25 mouse cellular contexts compared by ENCODE assay signal in the genomic region with DNA sequence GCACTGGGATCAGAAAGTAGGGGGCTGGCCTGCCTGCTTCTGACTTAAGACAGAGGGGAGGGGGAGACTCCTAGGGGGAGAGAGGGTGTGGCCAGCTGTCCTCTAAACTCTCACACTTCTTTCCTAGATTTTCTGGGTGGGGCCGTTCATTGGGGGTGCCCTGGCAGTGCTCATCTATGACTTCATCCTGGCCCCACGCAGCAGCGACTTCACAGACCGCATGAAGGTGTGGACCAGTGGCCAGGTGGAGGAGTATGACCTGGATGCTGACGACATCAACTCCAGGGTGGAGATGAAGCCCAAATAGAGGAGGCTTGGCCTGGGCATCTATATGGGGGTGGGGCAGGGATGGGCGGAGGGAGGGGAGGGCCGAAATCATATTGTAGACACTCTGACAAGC. TPM values are rescaled to one million over a fixed set of nuclear protein-coding genes. Genes with fewer than 3 reads are reported as not detected.
DNase-seq lines count a peak whose midpoint lies in the region; TF ChIP-seq lines count a peak whose summit lies in the region.
"Had no signal": no experiment of that assay in that cellular context is flagged by ENCODE, and none has a peak within 500 bp of the region (broad histone marks: within the 10 kb centered on the region; RNA-seq: fewer than 3 reads in every experiment).

No protein-coding gene starts in this region.

- intact Hi-C loops in heart, postnatal 14 days (cut with DNase I) = no loop called here

- 87% methylated on average over 7 of the region's 7 CpGs for WGBS in kidney, adult 2 months

- H3K27ac ChIP-seq in kidney, adult 2 months (ENCODE audit: insufficient read depth, low read depth, low read length) = no peak overlapping the region
- H3K27ac ChIP-seq: embryonic facial prominence, embryonic 12.5 days; forebrain, embryonic 12.5 days; hindbrain, embryonic 13.5 days; hindbrain, postnatal 0 days had no signal

- peaks cover 2% of the 10 kb centered on the region; the same call in 1 of the 2 replicates for H3K36me3 ChIP-seq in kidney, adult 2 months (ENCODE audit: control insufficient read depth, insufficient read depth, low read length)
- H3K36me3 ChIP-seq: embryonic facial prominence, embryonic 12.5 days; forebrain, embryonic 12.5 days; heart, embryonic 12.5 days had no signal

- TF ChIP-seq CTCF in kidney, adult 2 months (conservative IDR thresholded peaks at IDR 0.05; ENCODE audit: insufficient read depth, insufficient read length, low read depth, low read length) = no peak

- peak; percentile 88 for DNase-seq in heart, adult 11 months
- DNase-seq in heart, postnatal 14 days = no peak
- peak; percentile 3 for DNase-seq in kidney, adult 2 months
- no peak for DNase-seq in kidney, postnatal 36 days
- DNase-seq in testis, postnatal 10 days (ENCODE audit: low spot score) = peak; percentile 40
- DNase-seq in testis, postnatal 14 days (ENCODE audit: low spot score) = no peak
- DNase-seq: adrenal gland, postnatal 14 days; cerebellum, adult 11-12 months; cerebellum, adult 9-10 months; cerebellum, postnatal 25 days; forebrain, postnatal 0 days; gastrocnemius, postnatal 25 days had no signal

- no peak for TF ChIP-seq POLR2A in kidney, adult 2 months (IDR thresholded peaks at IDR 0.05; ENCODE audit: low read depth, low read length)

- peaks cover 3% of the 10 kb centered on the region; the same call in 1 of the 2 replicates for H3K4me1 ChIP-seq in kidney, adult 2 months (ENCODE audit: control insufficient read depth, insufficient read depth, low read length)
- H3K4me1 ChIP-seq: forebrain, embryonic 12.5 days had no signal

- no peak overlapping the region for H3K4me3 ChIP-seq in kidney, adult 2 months (ENCODE audit: insufficient read depth, low read depth, low read length)
- H3K4me3 ChIP-seq: embryonic facial prominence, embryonic 12.5 days; forebrain, embryonic 12.5 days; heart, embryonic 12.5 days; hindbrain, embryonic 13.5 days had no signal

- no peaks in the 10 kb centered on the region for H3K27me3 ChIP-seq in kidney, adult 2 months (replicated peaks; ENCODE audit: control insufficient read depth, insufficient read depth, low read length)
- H3K27me3 ChIP-seq: embryonic facial prominence, embryonic 12.5 days; forebrain, embryonic 12.5 days; hindbrain, embryonic 13.5 days; Patski had no signal

RNA-seq across cellular contexts. Expression of a gene that starts 10.3 kb away (rescaled TPM):
- 100 to 1,000 TPM; 397 to 446 TPM for total RNA-seq in heart, postnatal 14 days (2021)
- 1,148 and 1,467 TPM in 2 replicates for polyA plus RNA-seq in kidney, adult 2 months (2012; rRNA removed)
- total RNA-seq: CH12.LX had no signal

RNA-seq across cellular contexts. Expression of a gene that starts 29.6 kb away (rescaled TPM):
- total RNA-seq in heart, postnatal 14 days (2021) = not detected
- polyA plus RNA-seq in kidney, adult 2 months (2012; rRNA removed) = 0.36 and 0.61 TPM in 2 replicates
- total RNA-seq: adrenal gland, adult 18-20 months; adrenal gland, postnatal 14 days; CH12.LX; forebrain, postnatal 0 days; gastrocnemius, adult 18-20 months; gastrocnemius, postnatal 25 days; heart, adult 18-20 months; hematopoietic stem cell, adult 5-6 weeks; hindbrain, postnatal 0 days had no signal
- polyA plus RNA-seq: activated CD4-positive, CD25-positive, alpha-beta regulatory T cell, adult 4 months; embryonic facial prominence, embryonic 12.5 days; forebrain, embryonic 12.5 days; forebrain, postnatal 0 days; heart, embryonic 12.5 days; heart, embryonic 16.5 days; hindbrain, embryonic 13.5 days; hindbrain, postnatal 0 days had no signal

Comparison
In these comparisons a context has a peak if more than half of its experiments do, and no peak if none do; other contexts are left out.
1. DNase-seq: peak in heart, adult 11 months (single experiment), kidney, adult 2 months (single experiment) and testis, postnatal 10 days (single experiment); none in heart, postnatal 14 days (0 of 2), kidney, postnatal 36 days (0 of 2) and testis, postnatal 14 days (single experiment).